12 mouse cellular contexts compared by ENCODE assay signal in genomic region chr11:6481669-6482185, GRCm38 (mm10). TPM values are rescaled to one million over a fixed set of nuclear protein-coding genes. Genes with fewer than 3 reads are reported as not detected.
DNase-seq lines count a peak whose midpoint lies in the region; ATAC-seq lines count a peak whose summit lies in the region.
"Had no signal": no experiment of that assay in that cellular context is flagged by ENCODE, and none has a peak within 500 bp of the region (broad histone marks: within the 10 kb centered on the region; RNA-seq: fewer than 3 reads in every experiment).

No protein-coding gene starts in this region.

- 58% methylated on average over 6 of the region's 6 CpGs for WGBS in kidney, embryonic 15.5 days

- no peak overlapping the region for H3K9ac ChIP-seq in kidney, embryonic 15.5 days

- H3K27me3 ChIP-seq in kidney, embryonic 15.5 days: no peaks in the 10 kb centered on the region
- H3K27me3 ChIP-seq: CH12.LX had no signal

- H3K4me2 ChIP-seq in kidney, embryonic 15.5 days: no peak overlapping the region

- H3K27ac ChIP-seq in kidney, embryonic 15.5 days: no peak overlapping the region
- H3K27ac ChIP-seq: heart, embryonic 10.5 days; macrophage had no signal

- H3K4me3 ChIP-seq in kidney, embryonic 15.5 days (replicated peaks): no peak overlapping the region
- H3K4me3 ChIP-seq: heart, embryonic 10.5 days had no signal

- intact Hi-C loops in heart, postnatal 25 days (cut with DNase I): no loop called here

- no peaks in the 10 kb centered on the region for H3K9me3 ChIP-seq in kidney, embryonic 15.5 days (replicated peaks)
- H3K9me3 ChIP-seq: heart, embryonic 10.5 days had no signal

- peak; percentile 25 for DNase-seq in heart, postnatal 4 days
- no peak for DNase-seq in heart, postnatal 25 days (ENCODE audit: low spot score)
- peak; percentile 74 for DNase-seq in cerebellum, adult 11 months
- DNase-seq in cerebellum, postnatal 14 days: peak; percentile 94 to 97
- DNase-seq in lung, postnatal 25 days (ENCODE audit: low spot score): peak; percentile 45
- no peak for DNase-seq in spleen, postnatal 10 days (ENCODE audit: low spot score in 2 of 2)
- DNase-seq: embryo, embryonic 11 days; thymus, adult 2 months had no signal

- peaks cover 4% of the 10 kb centered on the region; the same call in 1 of the 2 replicates for H3K4me1 ChIP-seq in kidney, embryonic 15.5 days

- no peak for ATAC-seq in kidney, embryonic 15.5 days (replicated peaks; ENCODE audit: low FRiP score)

- no peaks in the 10 kb centered on the region for H3K36me3 ChIP-seq in kidney, embryonic 15.5 days
- H3K36me3 ChIP-seq: heart, embryonic 10.5 days had no signal

RNA-seq across cellular contexts. Expression of gene Purb, which starts 6.0 kb away (rescaled TPM):
- total RNA-seq in heart, postnatal 4 days (2021): 10 to 100 TPM; 81.8 to 84.6 TPM
- total RNA-seq in heart, postnatal 25 days (2021): 10 to 100 TPM; 34.4 to 36.8 TPM
- 29.2 and 29.6 TPM in 2 replicates for polyA plus RNA-seq in kidney, embryonic 15.5 days (2015; fragmentation: Nextera tagmentation; extraction: Ambion mirVana)

RNA-seq across cellular contexts. Expression of gene H2afv, which starts 37.5 kb away (rescaled TPM):
- total RNA-seq in heart, postnatal 4 days (2021): 100 to 1,000 TPM; 125 to 126 TPM
- 10 to 100 TPM; 67.7 to 69.4 TPM for total RNA-seq in heart, postnatal 25 days (2021)
- 552 and 602 TPM in 2 replicates for polyA plus RNA-seq in kidney, embryonic 15.5 days (2015; fragmentation: Nextera tagmentation; extraction: Ambion mirVana)

RNA-seq across cellular contexts. Expression of gene Myo1g, which starts 39.0 kb away (rescaled TPM):
- 1 to 10 TPM; 1.2 to 1.4 TPM for total RNA-seq in heart, postnatal 4 days (2021)
- total RNA-seq in heart, postnatal 25 days (2021): 1 to 10 TPM; 1.5 to 2.4 TPM
- 1.0 and 1.4 TPM in 2 replicates for polyA plus RNA-seq in kidney, embryonic 15.5 days (2015; fragmentation: Nextera tagmentation; extraction: Ambion mirVana)

Comparison
In these comparisons a context has a peak if more than half of its experiments do, and no peak if none do; other contexts are left out.
1. DNase-seq: peak in heart, postnatal 4 days (single experiment), cerebellum, adult 11 months (single experiment), cerebellum, postnatal 14 days (2 of 2) and lung, postnatal 25 days (single experiment); none in heart, postnatal 25 days (single experiment) and spleen, postnatal 10 days (0 of 2).